Mouse (Mus musculus) neural tube, embryonic 12.5 days (tissue): ENCODE data around the gene Kif1a. TPM values are rescaled to one million over a fixed set of nuclear protein-coding genes. Genes with fewer than 3 reads are reported as not detected.

Experiments used
- ATAC-seq: fragments of 200-750 bp; cut with Nextera tagmentation; 2 replicates; pipeline ENCODE4 v1.8.0; 2017; ENCODE audit warnings: low read depth, mild to moderate bottlenecking, moderate TSS enrichment, moderate library complexity; ENCODE audit not compliant: low FRiP score
- H3K27ac ChIP-seq: fragments of 300-500 bp; sonication (generic); 2 replicates; pipeline ENCODE4 v1.5.1; 2016
- H3K27me3 ChIP-seq: fragments of 300-500 bp; sonication (generic); replicated peaks from 2 replicates; pipeline ENCODE4 v1.6.1; 2016; ENCODE audit warnings: mild to moderate bottlenecking
- H3K36me3 ChIP-seq: fragments of 300-500 bp; sonication (generic); 2 replicates; pipeline ENCODE4 v1.6.1; 2016; ENCODE audit warnings: mild to moderate bottlenecking
- H3K4me1 ChIP-seq: fragments of 300-500 bp; sonication (generic); 2 replicates; pipeline ENCODE4 v1.6.1; 2016
- H3K4me2 ChIP-seq: fragments of 300-500 bp; sonication (generic); replicated peaks from 2 replicates; pipeline ENCODE4 v1.6.1; 2016; ENCODE audit warnings: mild to moderate bottlenecking
- H3K4me3 ChIP-seq: fragments of 300-500 bp; sonication (generic); 2 replicates; pipeline ENCODE4 v1.5.1; 2016
- H3K9ac ChIP-seq: fragments of 300-500 bp; sonication (generic); 2 replicates; pipeline ENCODE4 v1.6.1; 2016; ENCODE audit warnings: mild to moderate bottlenecking
- H3K9me3 ChIP-seq: fragments of 300-500 bp; sonication (generic); 2 replicates; pipeline ENCODE4 v1.6.1; 2016; ENCODE audit warnings: mild to moderate bottlenecking
- WGBS: fragments of 180-500 bp; shearing (Covaris S2); methylation state at CpG from one replicate; pipeline ENCODE4 v1.1.7; 2016; 5-methylcytosine and 5-hydroxymethylcytosine counted together
- polyA plus RNA-seq: library from polyadenylated mRNA; unstranded; fragments of >200 nt; fragmentation: Nextera tagmentation; extraction: Ambion mirVana; gene quantifications from 2 replicates; pipeline ENCODE4 v1.2.1, GENCODE M21; 2016

Gene Kif1a
- polyA plus RNA-seq, result 132 and 136 TPM in 2 replicates

- WGBS, result under 1% methylated on average over 39 of the region's 39 CpGs
- H3K9ac ChIP-seq, result peak within 1 kb of the TSS; percentile 71
- ATAC-seq, result peak; percentile 90
- H3K4me2 ChIP-seq, result peak within 1 kb of the TSS; percentile 85
- peak within 1 kb of the TSS; percentile 67; the same call in 1 of the 2 replicates for H3K27ac ChIP-seq
- peaks cover 17% of the 10 kb centered on the region for H3K27me3 ChIP-seq
- 0 out of 2 replicates have a peak, but pooled peaks cover 4% of the 10 kb centered on the region for H3K36me3 ChIP-seq
- H3K9me3 ChIP-seq, result no peaks in the 10 kb centered on the region
- H3K4me3 ChIP-seq, result peak within 1 kb of the TSS; percentile 61
- peaks cover 12% of the 10 kb centered on the region for H3K4me1 ChIP-seq
These were observed at the start of gene Kif1a for GRCm38 (mm10) chr1:93101571-93102061. TSS of gene Kif1a (minus strand) at chr1:93101951.

GRCm38 (mm10) chr1:93150907-93151661 is 49.3 kb upstream of the Kif1a start:
- no peak for ATAC-seq
- Histone ChIP-seq H3K4me1 (no peaks in the 10 kb centered on the region), H3K27ac (no peak overlapping the region), H3K9ac (no peak overlapping the region), H3K36me3 (no peaks in the 10 kb centered on the region), H3K9me3 (no peaks in the 10 kb centered on the region), H3K4me2 (no peak overlapping the region), H3K27me3 (no peaks in the 10 kb centered on the region), H3K4me3 (no peak overlapping the region)
- WGBS, result 71% methylated on average over 2 of the region's 2 CpGs

GRCm38 (mm10) chr1:93144176-93144575 is 42.4 kb upstream of the Kif1a start:
- no peak overlapping the region for H3K4me3 ChIP-seq
- H3K9ac ChIP-seq, result no peak overlapping the region
- no peaks in the 10 kb centered on the region for H3K4me1 ChIP-seq
- no peaks in the 10 kb centered on the region for H3K9me3 ChIP-seq
- H3K27ac ChIP-seq, result no peak overlapping the region
- ATAC-seq, result no peak
- no peaks in the 10 kb centered on the region for H3K27me3 ChIP-seq
- no peak overlapping the region for H3K4me2 ChIP-seq
- H3K36me3 ChIP-seq, result no peaks in the 10 kb centered on the region
- 85% methylated on average over 9 of the region's 9 CpGs for WGBS

GRCm38 (mm10) chr1:93142871-93143270 is 41.1 kb upstream of the Kif1a start:
- no peaks in the 10 kb centered on the region for H3K36me3 ChIP-seq
- H3K27me3 ChIP-seq, result no peaks in the 10 kb centered on the region
- H3K4me3 ChIP-seq, result no peak overlapping the region
- 82% methylated on average over 1 of the region's 1 CpGs for WGBS
- H3K27ac ChIP-seq, result no peak overlapping the region
- no peak overlapping the region for H3K9ac ChIP-seq
- no peak for ATAC-seq
- no peaks in the 10 kb centered on the region for H3K9me3 ChIP-seq
- no peaks in the 10 kb centered on the region for H3K4me1 ChIP-seq
- no peak overlapping the region for H3K4me2 ChIP-seq

GRCm38 (mm10) chr1:93139713-93140112 is 38.0 kb upstream of the Kif1a start:
- ATAC-seq, result no peak

GRCm38 (mm10) chr1:93138534-93138933 is 36.8 kb upstream of the Kif1a start:
- H3K4me2 ChIP-seq, result no peak overlapping the region
- H3K36me3 ChIP-seq, result no peaks in the 10 kb centered on the region
- H3K9me3 ChIP-seq, result no peaks in the 10 kb centered on the region
- no peak overlapping the region for H3K9ac ChIP-seq
- H3K27me3 ChIP-seq, result no peaks in the 10 kb centered on the region
- H3K4me3 ChIP-seq, result no peak overlapping the region
- ATAC-seq, result no peak
- H3K27ac ChIP-seq, result no peak overlapping the region
- WGBS, result 85% methylated on average over 6 of the region's 6 CpGs
- no peaks in the 10 kb centered on the region for H3K4me1 ChIP-seq

More at GRCm38 (mm10) chr1:93139713-93140112, 38.0 kb upstream of the Kif1a start:
- H3K27me3 ChIP-seq, result no peaks in the 10 kb centered on the region
- H3K9me3 ChIP-seq, result no peaks in the 10 kb centered on the region
- H3K36me3 ChIP-seq, result no peaks in the 10 kb centered on the region
- no peak overlapping the region for H3K27ac ChIP-seq
- 89% methylated on average over 7 of the region's 7 CpGs for WGBS
- no peak overlapping the region for H3K4me2 ChIP-seq
- no peak overlapping the region for H3K4me3 ChIP-seq
- H3K4me1 ChIP-seq, result no peaks in the 10 kb centered on the region
- no peak overlapping the region for H3K9ac ChIP-seq

GRCm38 (mm10) chr1:93135036-93135526 is 33.3 kb upstream of the Kif1a start, which contains the start of gene Agxt:
TSS of gene Agxt (plus strand) at chr1:93135240.
- H3K27me3 ChIP-seq, result no peaks in the 10 kb centered on the region
- H3K9ac ChIP-seq, result no peak within 1 kb of the TSS
- H3K9me3 ChIP-seq, result no peaks in the 10 kb centered on the region
- no peaks in the 10 kb centered on the region for H3K4me1 ChIP-seq
- no peaks in the 10 kb centered on the region for H3K36me3 ChIP-seq
- 89% methylated on average over 12 of the region's 12 CpGs for WGBS
- no peak within 1 kb of the TSS for H3K4me2 ChIP-seq
- no peak within 1 kb of the TSS for H3K27ac ChIP-seq
- H3K4me3 ChIP-seq, result no peak within 1 kb of the TSS
- no peak for ATAC-seq

GRCm38 (mm10) chr1:93132676-93133075 is 30.9 kb upstream of the Kif1a start:
- no peak overlapping the region for H3K9ac ChIP-seq
- no peaks in the 10 kb centered on the region for H3K9me3 ChIP-seq
- ATAC-seq, result no peak
- no peaks in the 10 kb centered on the region; the same call in 1 of the 2 replicates for H3K4me1 ChIP-seq
- H3K27me3 ChIP-seq, result no peaks in the 10 kb centered on the region
- no peaks in the 10 kb centered on the region for H3K36me3 ChIP-seq
- WGBS, result 76% methylated on average over 8 of the region's 8 CpGs
- H3K4me2 ChIP-seq, result no peak overlapping the region
- H3K4me3 ChIP-seq, result no peak overlapping the region
- H3K27ac ChIP-seq, result no peak overlapping the region

GRCm38 (mm10) chr1:93130242-93130983 is 28.7 kb upstream of the Kif1a start:
- Histone ChIP-seq H3K27me3 (no peaks in the 10 kb centered on the region), H3K4me3 (no peak overlapping the region), H3K36me3 (no peaks in the 10 kb centered on the region), H3K4me1 (no peaks in the 10 kb centered on the region; the same call in 1 of the 2 replicates), H3K9me3 (no peaks in the 10 kb centered on the region), H3K4me2 (no peak overlapping the region), H3K27ac (no peak overlapping the region), H3K9ac (no peak overlapping the region)
- 71% methylated on average over 10 of the region's 10 CpGs for WGBS
- ATAC-seq, result no peak

GRCm38 (mm10) chr1:93128710-93129349 is 27.1 kb upstream of the Kif1a start:
- 29% methylated on average over 6 of the region's 6 CpGs for WGBS
- no peak overlapping the region for H3K9ac ChIP-seq
- H3K4me1 ChIP-seq, result no peaks in the 10 kb centered on the region; the same call in 1 of the 2 replicates
- H3K36me3 ChIP-seq, result no peaks in the 10 kb centered on the region
- no peaks in the 10 kb centered on the region for H3K27me3 ChIP-seq
- H3K9me3 ChIP-seq, result no peaks in the 10 kb centered on the region
- H3K4me2 ChIP-seq, result no peak overlapping the region
- no peak overlapping the region for H3K27ac ChIP-seq
- no peak for ATAC-seq
- no peak overlapping the region for H3K4me3 ChIP-seq

GRCm38 (mm10) chr1:93128209-93128608 is 26.5 kb upstream of the Kif1a start:
- WGBS, result 81% methylated on average over 8 of the region's 8 CpGs
- Histone ChIP-seq H3K4me2 (no peak overlapping the region), H3K9me3 (no peaks in the 10 kb centered on the region), H3K36me3 (no peaks in the 10 kb centered on the region), H3K4me3 (no peak overlapping the region), H3K27ac (no peak overlapping the region), H3K4me1 (no peaks in the 10 kb centered on the region; the same call in 1 of the 2 replicates), H3K9ac (no peak overlapping the region), H3K27me3 (no peaks in the 10 kb centered on the region)
- ATAC-seq, result no peak

GRCm38 (mm10) chr1:93125256-93125655 is 23.5 kb upstream of the Kif1a start:
- H3K27ac ChIP-seq, result no peak overlapping the region
- no peak overlapping the region for H3K4me2 ChIP-seq
- no peak overlapping the region for H3K9ac ChIP-seq
- WGBS, result 68% methylated on average over 5 of the region's 5 CpGs
- no peaks in the 10 kb centered on the region for H3K9me3 ChIP-seq
- no peak for ATAC-seq
- no peaks in the 10 kb centered on the region; the same call in 1 of the 2 replicates for H3K4me1 ChIP-seq
- H3K4me3 ChIP-seq, result no peak overlapping the region
- H3K27me3 ChIP-seq, result no peaks in the 10 kb centered on the region
- H3K36me3 ChIP-seq, result no peaks in the 10 kb centered on the region
